Mouse (Mus musculus) CH12.LX (cell line): ENCODE measurements around the gene Ppid. TPM values are rescaled to one million over a fixed set of nuclear protein-coding genes. Genes with fewer than 3 reads are reported as not detected.

Source experiments
- DNase-seq: peaks from one replicate; pipeline ENCODE4 v3.0.0-alpha.2; 2013; ENCODE audit errors: extremely low read depth
- H3K27ac ChIP-seq: 2 replicates; pipeline ENCODE4 v1.5.1; 2012; ENCODE audit warnings: low read depth, mild to moderate bottlenecking, control low read depth, moderate library complexity; ENCODE audit not compliant: insufficient read depth
- H3K27me3 ChIP-seq: replicated peaks from 2 replicates; pipeline ENCODE3; 2012; ENCODE audit warnings: inconsistent platforms
- H3K36me3 ChIP-seq, 2 experiments: replicated peaks in 1 of 2; 2 replicates each; pipeline versions ENCODE3 to v1.6.1; 2012; ENCODE audit warnings: inconsistent platforms in 1 of 2, low read length in 1 of 2, mild to moderate bottlenecking in 1 of 2, mixed read lengths in 1 of 2, moderate library complexity in 1 of 2; ENCODE audit not compliant: control insufficient read depth in 1 of 2, insufficient read depth in 1 of 2
- H3K4me1 ChIP-seq, 2 experiments: 2 replicates each; pipeline ENCODE4 v1.6.1; 2012; ENCODE audit warnings: inconsistent platforms in 1 of 2, moderate library complexity in 1 of 2; ENCODE audit not compliant: insufficient read depth in 2 of 2, control insufficient read depth in 1 of 2
- H3K4me2 ChIP-seq: 2 replicates; pipeline ENCODE4 v1.6.1; 2012; ENCODE audit warnings: low read depth, mild to moderate bottlenecking, control low read depth; ENCODE audit not compliant: poor library complexity, insufficient read depth, severe bottlenecking
- H3K4me3 ChIP-seq, 3 experiments: fragments of 150-350 bp in 1 of 3; sonication (generic) in 1 of 3; replicated peaks in 1 of 3; 2 replicates each; pipeline versions ENCODE3 to v1.5.1; 2011 to 2012; ENCODE audit warnings: low read depth in 2 of 3, low read length in 2 of 3, mild to moderate bottlenecking in 2 of 3, moderate library complexity in 2 of 3, control low read depth in 1 of 3, improper control_type of control experiment in 1 of 3, inconsistent platforms in 1 of 3, mixed read lengths in 1 of 3; ENCODE audit not compliant: poor library complexity in 1 of 3
- H3K79me2 ChIP-seq: replicated peaks from 2 replicates; pipeline ENCODE4 v1.6.1; 2012; ENCODE audit warnings: mild to moderate bottlenecking, moderate library complexity; ENCODE audit not compliant: control insufficient read depth, poor library complexity, insufficient read depth, severe bottlenecking; ENCODE audit errors: extremely low read depth
- H3K9ac ChIP-seq: 2 replicates; pipeline ENCODE4 v1.6.1; 2012; ENCODE audit warnings: low read depth, mild to moderate bottlenecking, control low read depth, moderate library complexity; ENCODE audit not compliant: insufficient read depth
- H3K9me3 ChIP-seq: replicated peaks from 2 replicates; pipeline ENCODE3; 2012; ENCODE audit warnings: low read length, inconsistent platforms, mixed read lengths
- CHD2 ChIP-seq: IDR thresholded peaks from 2 replicates; pipeline ENCODE4 v1.6.1; 2011; ENCODE audit warnings: low read length, improper control_type of control experiment
- E2F4 ChIP-seq: IDR thresholded peaks from 2 replicates; pipeline ENCODE4 v1.6.1; 2011; ENCODE audit warnings: low read depth, low read length, improper control_type of control experiment; ENCODE audit not compliant: insufficient replicate concordance
- GABPA ChIP-seq: IDR thresholded peaks from 2 replicates; pipeline ENCODE4 v1.6.1; 2012; ENCODE audit warnings: low read depth, low read length, improper control_type of control experiment, inconsistent platforms; ENCODE audit not compliant: insufficient replicate concordance
- HCFC1 ChIP-seq: IDR thresholded peaks from 2 replicates; pipeline ENCODE4 v1.6.1; 2012; ENCODE audit warnings: low read depth, mild to moderate bottlenecking, inconsistent platforms, low read length, improper control_type of control experiment
- MAX ChIP-seq: IDR thresholded peaks from 2 replicates; pipeline ENCODE4 v1.6.1; 2011; ENCODE audit warnings: low read length, improper control_type of control experiment
- MAZ ChIP-seq: IDR thresholded peaks from 2 replicates; pipeline ENCODE4 v1.6.1; 2012; ENCODE audit warnings: low read depth, mild to moderate bottlenecking, inconsistent platforms, low read length, improper control_type of control experiment, moderate library complexity
- MEF2A ChIP-seq: IDR thresholded peaks from 2 replicates; pipeline ENCODE4 v1.6.1; 2014; ENCODE audit warnings: low read depth, mild to moderate bottlenecking, inconsistent platforms, low read length, improper control_type of control experiment, borderline replicate concordance
- MYC ChIP-seq: IDR thresholded peaks from 2 replicates; pipeline ENCODE4 v1.6.1; 2011; ENCODE audit warnings: low read depth, mild to moderate bottlenecking, improper control_type of control experiment, low read length
- NELFE ChIP-seq: IDR thresholded peaks from 2 replicates; pipeline ENCODE4 v1.6.1; 2011; ENCODE audit warnings: low read depth, low read length, improper control_type of control experiment
- POLR2A ChIP-seq: IDR thresholded peaks from 2 replicates; pipeline ENCODE4 v1.6.1; 2011; ENCODE audit warnings: low read depth, mild to moderate bottlenecking, improper control_type of control experiment, low read length
- RCOR1 ChIP-seq: conservative IDR thresholded peaks from 2 replicates; pipeline ENCODE4 v1.6.1; 2012; ENCODE audit warnings: low read depth, mild to moderate bottlenecking, inconsistent platforms, low read length, improper control_type of control experiment
- SMC3 ChIP-seq: IDR thresholded peaks from 2 replicates; pipeline ENCODE4 v1.6.1; 2011; ENCODE audit warnings: low read depth, low read length, improper control_type of control experiment
- TBP ChIP-seq: conservative IDR thresholded peaks from 2 replicates; pipeline ENCODE4 v1.6.1; 2011; ENCODE audit warnings: low read depth, low read length, improper control_type of control experiment
- UBTF ChIP-seq: IDR thresholded peaks from 2 replicates; pipeline ENCODE4 v1.6.1; 2012; ENCODE audit warnings: low read depth, mild to moderate bottlenecking, inconsistent platforms, low read length, improper control_type of control experiment, moderate library complexity
- USF1 ChIP-seq: IDR thresholded peaks from 2 replicates; pipeline ENCODE4 v1.6.1; 2014; ENCODE audit warnings: low read depth, mild to moderate bottlenecking, inconsistent platforms, low read length, improper control_type of control experiment
- USF2 ChIP-seq: conservative IDR thresholded peaks from 2 replicates; pipeline ENCODE4 v1.6.1; 2011; ENCODE audit warnings: low read depth, low read length, improper control_type of control experiment
- ZKSCAN1 ChIP-seq: IDR thresholded peaks from 2 replicates; pipeline ENCODE4 v1.6.1; 2012; ENCODE audit warnings: low read depth, inconsistent platforms, low read length, improper control_type of control experiment, borderline replicate concordance
- ZNF384 ChIP-seq: IDR thresholded peaks from 2 replicates; pipeline ENCODE4 v1.6.1; 2012; ENCODE audit warnings: low read depth, low read length, improper control_type of control experiment, inconsistent platforms
- dilution Hi-C: fragments of 300-500 bp; cut with MboI; formaldehyde crosslinking; loops from 2 replicates; pipeline ENCODE4 v1.14.3; 2020; ENCODE audit warnings: low sequenced_read_pairs; ENCODE audit not compliant: extremely low pct_unique_long_range_greater_than_20kb, extremely low pct_ligation_motif_present
- in situ Hi-C: fragments of 300-500 bp; cut with MboI; formaldehyde crosslinking; loops from 3 replicates; pipeline ENCODE4 v1.14.3; 2019; ENCODE audit warnings: low sequenced_read_pairs, low pct_ligation_motif_present, low pct_unique_long_range_greater_than_20kb, mixed read lengths
- polyA plus RNA-seq: library from polyadenylated mRNA; unstranded; fragments of >175 nt; gene quantifications from 2 replicates; pipeline ENCODE4 v1.2.1, GENCODE M21; 2012; ENCODE audit warnings: low read depth; ENCODE audit not compliant: insufficient read length
- total RNA-seq, 2 experiments: library from RNA; depleted of rRNA; stranded (reverse); fragments of 300-350 nt in 1 of 2; fragments of >200 nt in 1 of 2; gene quantifications; 2 replicates each; pipeline ENCODE4 v1.2.3; 2012 to 2014

Ppid gene
- total and polyA plus RNA-seq, 3 experiments = 129 to 438 (median 335) TPM

- H3K9me3 ChIP-seq = no peaks in the 10 kb centered on the region
- dilution Hi-C loops = loop anchor here (25.0 kb wide), 1 partner anchor 377 kb away; no protein-coding TSS in a partner anchor
- DNase-seq = no peak
These were observed 1.5 kb upstream of the Ppid start for GRCm38 (mm10) chr3:79589671-79590070.

DNA sequence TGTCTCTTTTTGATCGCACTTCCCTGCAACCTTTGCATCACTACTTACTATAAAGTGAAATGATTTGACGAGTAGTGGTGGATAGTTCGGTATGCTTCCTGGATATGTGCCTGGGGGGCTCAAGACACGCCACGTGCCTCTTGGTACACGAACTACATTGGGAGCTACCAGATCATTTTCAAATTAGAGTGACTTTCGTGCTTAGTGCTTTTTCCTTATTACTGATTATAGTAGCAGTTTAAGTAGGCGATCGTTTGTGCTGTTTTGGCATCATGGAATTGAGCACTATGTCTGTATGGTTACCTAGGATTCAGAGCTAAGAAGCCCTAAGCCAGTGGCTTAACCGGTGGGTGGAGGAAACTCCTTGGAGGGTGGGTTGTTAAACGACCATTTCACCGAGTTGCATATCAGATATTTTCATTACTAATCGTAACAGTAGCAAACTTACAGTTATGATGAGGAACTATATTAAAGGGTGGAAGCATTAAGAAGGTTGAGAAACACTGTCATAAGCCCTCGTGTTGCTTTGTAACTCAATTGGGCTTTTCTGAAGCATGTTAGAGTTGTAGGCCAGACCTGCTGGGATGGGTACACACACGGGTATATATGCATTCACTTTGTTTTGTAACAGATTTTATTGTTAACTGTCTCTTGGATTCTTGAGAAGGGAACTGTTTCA lies 790 bp downstream of the Ppid start:
- Histone ChIP-seq H3K9ac (peak overlapping the region; percentile 89), H3K4me3 (peak overlapping the region; percentile 83 to 97 (median 83)), H3K9me3 (no peaks in the 10 kb centered on the region), H3K27ac (peak overlapping the region; percentile 51; the same call in 1 of the 2 replicates), H3K79me2 (peaks cover 44% of the 10 kb centered on the region), H3K36me3 (peaks cover 25 to 37% of the 10 kb centered on the region in 2 experiments), H3K4me2 (peak overlapping the region; percentile 74), H3K27me3 (no peaks in the 10 kb centered on the region), H3K4me1 (peaks cover 2 to 21% of the 10 kb centered on the region in 2 experiments; a peak in 3 of 4 replicates)
- no peak for DNase-seq
- dilution Hi-C loops (loop anchor here (25.0 kb wide), 1 partner anchor 380 kb away; no protein-coding TSS in a partner anchor), in situ Hi-C loops (loop anchor here (25.0 kb wide), 1 partner anchor 630 kb away; no protein-coding TSS in a partner anchor)
- TF ChIP-seq MYC = peak; percentile 54
- no peak for TF ChIP-seq E2F4
- TF ChIP-seq MAX = peak; percentile 54

More at GRCm38 (mm10) chr3:79589671-79590070, 1.5 kb upstream of the Ppid start:
- H3K27me3 ChIP-seq = no peaks in the 10 kb centered on the region
- H3K9ac ChIP-seq = no peak overlapping the region
- peaks cover 6 to 21% of the 10 kb centered on the region in 2 experiments; a peak in 3 of 4 replicates for H3K4me1 ChIP-seq
- peaks cover 6 to 16% of the 10 kb centered on the region in 2 experiments for H3K36me3 ChIP-seq
- H3K4me2 ChIP-seq = no peak overlapping the region
- H3K79me2 ChIP-seq = peaks cover 32% of the 10 kb centered on the region
- H3K27ac ChIP-seq = no peak overlapping the region
- in situ Hi-C loops = loop anchor here (5.0 to 25.0 kb wide), 2 partner anchors 387 to 627 kb away; no protein-coding TSS in a partner anchor
- TF ChIP-seq HCFC1 (no peak), UBTF (no peak), MAZ (no peak), POLR2A (no peak), NELFE (no peak), ZNF384 (no peak), GABPA (no peak), MEF2A (no peak), CHD2 (no peak), SMC3 (no peak), USF1 (no peak), TBP (no peak), MYC (no peak), ZKSCAN1 (no peak), USF2 (no peak), RCOR1 (no peak)
- no peak overlapping the region for H3K4me3 ChIP-seq
